Mouse (Mus musculus): Measurements from ENCODE around the gene Phrf1. TPM values are rescaled to one million over a fixed set of nuclear protein-coding genes. Genes with fewer than 3 reads are reported as not detected.
A peak's percentile ranks its signal among the peaks of the same experiment; 100 is the strongest.

Phrf1 gene
- polyA plus RNA-seq, 2 experiments = 14.1 to 25.7 TPM

DNA sequence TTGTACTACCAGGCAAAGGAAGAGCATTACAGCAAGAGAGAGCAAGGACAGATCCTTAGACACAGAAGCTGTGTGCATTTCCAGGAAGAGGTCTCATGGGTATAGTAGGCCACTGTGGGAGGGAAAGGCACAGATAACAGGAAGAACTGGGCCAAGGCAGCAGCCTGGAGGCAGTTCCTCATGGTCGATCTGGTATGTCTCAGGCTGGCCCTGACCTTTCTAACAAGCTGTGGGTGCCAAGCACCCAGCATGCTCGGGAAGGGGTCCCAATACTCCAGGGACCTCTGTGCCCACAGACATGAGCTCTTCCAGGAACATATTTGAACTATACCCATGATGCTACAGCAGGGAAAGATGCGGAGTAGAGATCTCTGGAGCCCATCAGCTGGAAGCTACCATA, 24.0 kb upstream of the Phrf1 start:
- ATAC-seq (ENCODE audit: insufficient read depth) (no peak), DNase-seq (ENCODE audit: low read depth in 3 of 3, low spot score in 3 of 3) (no peak)
- no peaks in the 10 kb centered on the region for H3K9me3 ChIP-seq (ENCODE audit: control insufficient read depth, low read length)
- peaks cover 37 to 40% of the 10 kb centered on the region in 2 experiments for H3K4me1 ChIP-seq (replicated peaks; ENCODE audit: control insufficient read depth in 2 of 2, insufficient read depth in 2 of 2, low read length in 1 of 2)
- WGBS (ENCODE audit: insufficient replicate concordance) = 52% methylated on average over 3 of the region's 3 CpGs
- no peaks in the 10 kb centered on the region for H3K27me3 ChIP-seq (ENCODE audit: control insufficient read depth, insufficient read depth, low read length)
- peak overlapping the region; percentile 7 for H3K27ac ChIP-seq
- no peak for TF ChIP-seq EP300 (IDR thresholded peaks at IDR 0.05; ENCODE audit: low read depth)
- TF ChIP-seq CTCF (IDR thresholded peaks at IDR 0.05; ENCODE audit: low read depth) = no peak
- H3K4me2 ChIP-seq (ENCODE audit: low read depth) = no peak overlapping the region
- H3K9ac ChIP-seq (replicated peaks) = no peak overlapping the region; the same call in 1 of the 2 replicates
- no peaks in the 10 kb centered on the region for H3K36me3 ChIP-seq (replicated peaks; ENCODE audit: control insufficient read depth, insufficient read depth, low read depth)
- no peak overlapping the region for H3K4me3 ChIP-seq (ENCODE audit: insufficient read depth in 1 of 2, low read depth in 2 of 2, low read length in 2 of 2)

DNA sequence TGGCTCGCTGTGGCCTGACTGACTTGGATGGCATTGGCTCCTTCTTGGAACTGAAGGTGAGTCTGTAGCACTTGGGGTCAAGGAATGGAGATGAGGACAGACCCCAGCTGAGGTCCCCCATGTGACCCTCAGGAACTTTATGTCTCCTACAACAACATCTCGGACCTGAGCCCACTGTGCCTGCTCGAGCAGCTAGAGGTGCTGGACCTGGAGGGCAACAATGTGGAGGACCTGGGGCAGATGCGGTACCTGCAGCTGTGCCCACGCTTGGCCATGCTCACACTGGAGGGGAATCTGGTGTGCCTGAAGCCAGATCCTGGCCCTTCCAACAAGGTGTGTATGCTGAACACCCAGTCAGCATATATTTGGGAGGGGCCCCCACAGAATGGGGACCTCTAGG, 23.1 kb upstream of the Phrf1 start:
- H3K9me3 ChIP-seq (ENCODE audit: control insufficient read depth, low read length) = no peaks in the 10 kb centered on the region
- no peak overlapping the region for H3K4me2 ChIP-seq (ENCODE audit: low read depth)
- H3K4me1 ChIP-seq (replicated peaks; ENCODE audit: control insufficient read depth in 2 of 2, insufficient read depth in 2 of 2, low read length in 1 of 2) = peaks cover 41 to 46% of the 10 kb centered on the region in 2 experiments
- DNase-seq (ENCODE audit: low read depth in 3 of 3, low spot score in 3 of 3) (no peak), ATAC-seq (ENCODE audit: insufficient read depth) (no peak)
- H3K27me3 ChIP-seq (ENCODE audit: control insufficient read depth, insufficient read depth, low read length) = no peaks in the 10 kb centered on the region
- no peak for TF ChIP-seq EP300 (IDR thresholded peaks at IDR 0.05; ENCODE audit: low read depth)
- no peak for TF ChIP-seq CTCF (IDR thresholded peaks at IDR 0.05; ENCODE audit: low read depth)
- WGBS (ENCODE audit: insufficient replicate concordance) = 86% methylated on average over 5 of the region's 5 CpGs
- H3K27ac ChIP-seq = peak overlapping the region; percentile 10
- no peak overlapping the region for H3K9ac ChIP-seq (replicated peaks)
- H3K4me3 ChIP-seq (ENCODE audit: insufficient read depth in 1 of 2, low read depth in 2 of 2, low read length in 2 of 2) = no peak overlapping the region
- no peaks in the 10 kb centered on the region for H3K36me3 ChIP-seq (replicated peaks; ENCODE audit: control insufficient read depth, insufficient read depth, low read depth)

DNA sequence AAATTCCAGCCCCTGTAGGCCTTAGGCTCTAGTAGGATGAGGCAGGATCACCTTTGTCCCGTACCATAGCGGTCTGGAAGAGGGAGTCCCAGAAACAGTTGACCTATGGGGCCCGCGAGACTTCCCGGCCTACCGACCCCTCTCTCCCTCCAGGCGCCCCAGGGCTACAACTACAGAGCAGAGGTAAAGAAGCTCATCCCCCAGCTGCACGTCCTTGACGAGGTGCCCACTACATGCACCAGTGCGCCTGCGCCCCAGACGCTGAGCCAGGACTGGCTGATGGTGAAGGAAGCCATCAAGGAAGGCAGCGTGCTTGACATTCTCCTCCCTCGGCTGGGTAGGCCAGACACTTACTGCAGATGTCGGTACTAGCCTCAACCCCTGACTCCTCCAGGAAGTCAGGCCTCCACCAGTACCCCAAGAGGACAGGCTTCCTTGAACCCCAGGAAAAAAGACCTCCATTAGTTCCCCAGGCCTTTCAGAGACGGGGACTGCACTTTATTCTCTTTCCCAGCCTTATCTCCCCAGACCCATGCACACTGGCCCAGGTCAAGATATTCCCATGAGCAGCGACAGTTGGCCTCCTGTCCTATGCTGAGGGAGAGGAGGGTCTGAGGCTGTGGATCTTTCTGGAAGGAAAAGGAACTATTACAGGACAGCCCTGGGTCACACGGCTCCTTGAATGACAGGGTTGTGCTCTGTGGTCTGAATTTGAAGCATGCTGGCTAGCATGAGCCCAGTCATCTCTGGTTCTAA, 22.2 kb upstream of the Phrf1 start:
- ATAC-seq (ENCODE audit: insufficient read depth) = peak; percentile 48

DNA sequence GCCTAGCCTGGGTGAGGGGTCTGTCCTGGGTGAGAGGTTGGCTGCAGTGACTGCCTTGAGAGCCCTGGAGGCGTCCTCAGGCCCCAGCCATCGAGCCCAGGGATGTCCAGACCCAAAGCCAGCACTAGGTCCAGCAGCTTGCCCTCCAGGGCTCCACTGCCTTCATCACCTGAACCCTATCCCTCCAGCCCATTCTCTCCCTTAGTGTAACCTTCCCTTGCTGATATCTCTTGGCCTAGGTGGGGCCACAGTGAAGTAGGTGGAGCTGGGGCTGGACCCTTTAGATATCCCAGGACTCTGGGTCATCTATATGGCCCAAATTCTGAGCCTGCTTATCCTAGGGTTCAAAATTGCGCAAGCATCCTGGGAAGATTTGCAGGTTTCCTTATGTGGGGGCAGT, 19.1 kb upstream of the Phrf1 start:
- peaks cover 48 to 67% of the 10 kb centered on the region in 2 experiments for H3K4me1 ChIP-seq (replicated peaks; ENCODE audit: control insufficient read depth in 2 of 2, insufficient read depth in 2 of 2, low read length in 1 of 2)
- H3K4me2 ChIP-seq (ENCODE audit: low read depth) = peak overlapping the region; percentile 61
- no peaks in the 10 kb centered on the region for H3K36me3 ChIP-seq (replicated peaks; ENCODE audit: control insufficient read depth, insufficient read depth, low read depth)
- H3K9me3 ChIP-seq (ENCODE audit: control insufficient read depth, low read length) = no peaks in the 10 kb centered on the region
- peak overlapping the region; percentile 55 for H3K9ac ChIP-seq (replicated peaks)
- H3K27ac ChIP-seq = peak overlapping the region; percentile 83
- peak overlapping the region in 1 of 2 experiments; percentile 14; a peak in 2 of 4 replicates for H3K4me3 ChIP-seq (ENCODE audit: insufficient read depth in 1 of 2, low read depth in 2 of 2, low read length in 2 of 2)
- TF ChIP-seq EP300 (IDR thresholded peaks at IDR 0.05; ENCODE audit: low read depth) (peak; percentile 78), CTCF (IDR thresholded peaks at IDR 0.05; ENCODE audit: low read depth) (no peak)
- H3K27me3 ChIP-seq (ENCODE audit: control insufficient read depth, insufficient read depth, low read length) = no peaks in the 10 kb centered on the region
- DNase-seq (ENCODE audit: low read depth in 3 of 3, low spot score in 3 of 3) (peak; percentile 66 to 77 (median 71)), ATAC-seq (ENCODE audit: insufficient read depth) (peak; percentile 92)
- WGBS (ENCODE audit: insufficient replicate concordance) = 42% methylated on average over 3 of the region's 3 CpGs

More for the DNA sequence above, 22.2 kb upstream of the Phrf1 start:
- Histone ChIP-seq H3K9me3 (ENCODE audit: control insufficient read depth, low read length) (no peaks in the 10 kb centered on the region), H3K27me3 (ENCODE audit: control insufficient read depth, insufficient read depth, low read length) (no peaks in the 10 kb centered on the region), H3K27ac (peak overlapping the region; percentile 23), H3K36me3 (replicated peaks; ENCODE audit: control insufficient read depth, insufficient read depth, low read depth) (no peaks in the 10 kb centered on the region), H3K4me1 (replicated peaks; ENCODE audit: control insufficient read depth in 2 of 2, insufficient read depth in 2 of 2, low read length in 1 of 2) (peaks cover 46 to 53% of the 10 kb centered on the region in 2 experiments), H3K4me3 (ENCODE audit: insufficient read depth in 1 of 2, low read depth in 2 of 2, low read length in 2 of 2) (no peak overlapping the region), H3K4me2 (ENCODE audit: low read depth) (no peak overlapping the region; the same call in 1 of the 2 replicates), H3K9ac (replicated peaks) (peak overlapping the region; percentile 33)
- no peak for TF ChIP-seq CTCF (IDR thresholded peaks at IDR 0.05; ENCODE audit: low read depth)
- peak; percentile 83 for TF ChIP-seq EP300 (IDR thresholded peaks at IDR 0.05; ENCODE audit: low read depth)
- WGBS (ENCODE audit: insufficient replicate concordance) = 75% methylated on average over 18 of the region's 18 CpGs
- DNase-seq (ENCODE audit: low read depth in 3 of 3, low spot score in 3 of 3) = peak in 1 of 3 experiments; percentile 48

DNA sequence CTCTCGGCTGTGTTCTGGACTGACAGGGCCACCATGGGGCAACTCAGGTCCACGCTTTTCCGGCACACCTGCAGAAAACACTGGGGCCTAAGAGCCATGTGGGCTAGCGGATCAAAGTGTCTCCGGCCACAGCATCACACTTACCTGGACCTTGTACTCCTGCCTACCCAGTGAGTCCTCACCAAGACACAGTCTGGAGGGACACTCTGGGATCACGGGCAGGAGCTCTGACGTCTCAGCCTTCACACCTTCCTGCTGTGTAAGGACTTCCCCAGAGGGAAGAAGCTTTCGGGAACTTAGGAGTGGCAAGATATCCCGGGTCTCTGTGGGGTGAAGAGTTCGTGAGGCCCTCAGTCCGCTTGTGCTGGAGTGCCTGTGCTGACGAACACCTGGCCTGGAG, 18.4 kb upstream of the Phrf1 start:
- ATAC-seq (ENCODE audit: insufficient read depth) (no peak), DNase-seq (ENCODE audit: low read depth in 3 of 3, low spot score in 3 of 3) (no peak)
- Histone ChIP-seq H3K27ac (peak overlapping the region; percentile 83), H3K9me3 (ENCODE audit: control insufficient read depth, low read length) (no peaks in the 10 kb centered on the region), H3K27me3 (ENCODE audit: control insufficient read depth, insufficient read depth, low read length) (no peaks in the 10 kb centered on the region), H3K4me3 (ENCODE audit: insufficient read depth in 1 of 2, low read depth in 2 of 2, low read length in 2 of 2) (no peak overlapping the region), H3K9ac (replicated peaks) (peak overlapping the region; percentile 4; the same call in 1 of the 2 replicates), H3K4me2 (ENCODE audit: low read depth) (peak overlapping the region; percentile 61), H3K4me1 (replicated peaks; ENCODE audit: control insufficient read depth in 2 of 2, insufficient read depth in 2 of 2, low read length in 1 of 2) (peaks cover 52 to 68% of the 10 kb centered on the region in 2 experiments), H3K36me3 (replicated peaks; ENCODE audit: control insufficient read depth, insufficient read depth, low read depth) (no peaks in the 10 kb centered on the region)
- 77% methylated on average over 12 of the region's 12 CpGs for WGBS (ENCODE audit: insufficient replicate concordance)
- no peak for TF ChIP-seq CTCF (IDR thresholded peaks at IDR 0.05; ENCODE audit: low read depth)
- TF ChIP-seq EP300 (IDR thresholded peaks at IDR 0.05; ENCODE audit: low read depth) = no peak
